Mouse (Mus musculus): ENCODE results near the gene Fndc3b. TPM values are rescaled to one million over a fixed set of nuclear protein-coding genes. Genes with fewer than 3 reads are reported as not detected.
A peak's percentile ranks its signal among the peaks of the same experiment; 100 is the strongest.

The Fndc3b gene
- polyA plus RNA-seq, 1 experiment from 2014 or later, result 12.8 TPM

- WGBS, result 82% methylated on average over 4 of the region's 4 CpGs
- no peak for DNase-seq (ENCODE audit: low spot score)
- Histone ChIP-seq H3K9ac (ENCODE audit: low read depth, low read length) (no peak overlapping the region), H3K4me2 (replicated peaks; ENCODE audit: low read depth, low read length) (no peak overlapping the region), H3K4me3 (ENCODE audit: low read depth, low read length) (no peak overlapping the region), H3K36me3 (ENCODE audit: control insufficient read depth, insufficient read depth, low read length) (no peaks in the 10 kb centered on the region), H3K27me3 (ENCODE audit: control insufficient read depth, insufficient read depth, low read length) (no peaks in the 10 kb centered on the region), H3K4me1 (replicated peaks; ENCODE audit: control insufficient read depth, insufficient read depth, low read length) (no peaks in the 10 kb centered on the region), H3K27ac (ENCODE audit: low read depth, low read length) (no peak overlapping the region), H3K9me3 (ENCODE audit: control insufficient read depth, low read length) (no peaks in the 10 kb centered on the region)
- ATAC-seq (ENCODE audit: low FRiP score), result no peak
Measured at GRCm38 (mm10) chr3:27667280-27667679, 43.8 kb downstream of the Fndc3b start.

- H3K4me1 ChIP-seq (replicated peaks; ENCODE audit: control insufficient read depth, insufficient read depth, low read length), result no peaks in the 10 kb centered on the region
- ATAC-seq (ENCODE audit: low FRiP score) (no peak), DNase-seq (ENCODE audit: low spot score) (no peak)
- 0% methylated on average over 1 of the region's 1 CpGs for WGBS
- H3K27me3 ChIP-seq (ENCODE audit: control insufficient read depth, insufficient read depth, low read length), result no peaks in the 10 kb centered on the region
- H3K36me3 ChIP-seq (ENCODE audit: control insufficient read depth, insufficient read depth, low read length), result no peaks in the 10 kb centered on the region
- H3K4me3 ChIP-seq (ENCODE audit: low read depth, low read length), result no peak overlapping the region
- H3K27ac ChIP-seq (ENCODE audit: low read depth, low read length), result no peak overlapping the region
- H3K9me3 ChIP-seq (ENCODE audit: control insufficient read depth, low read length), result no peaks in the 10 kb centered on the region
- no peak overlapping the region for H3K4me2 ChIP-seq (replicated peaks; ENCODE audit: low read depth, low read length)
- no peak overlapping the region for H3K9ac ChIP-seq (ENCODE audit: low read depth, low read length)
Measured at GRCm38 (mm10) chr3:27665338-27665737, 45.8 kb downstream of the Fndc3b start.

GRCm38 (mm10) chr3:27663221-27663620 is 47.9 kb downstream of the Fndc3b start:
- WGBS, result 81% methylated on average over 5 of the region's 5 CpGs
- no peaks in the 10 kb centered on the region for H3K9me3 ChIP-seq (ENCODE audit: control insufficient read depth, low read length)
- DNase-seq (ENCODE audit: low spot score), result no peak

DNA sequence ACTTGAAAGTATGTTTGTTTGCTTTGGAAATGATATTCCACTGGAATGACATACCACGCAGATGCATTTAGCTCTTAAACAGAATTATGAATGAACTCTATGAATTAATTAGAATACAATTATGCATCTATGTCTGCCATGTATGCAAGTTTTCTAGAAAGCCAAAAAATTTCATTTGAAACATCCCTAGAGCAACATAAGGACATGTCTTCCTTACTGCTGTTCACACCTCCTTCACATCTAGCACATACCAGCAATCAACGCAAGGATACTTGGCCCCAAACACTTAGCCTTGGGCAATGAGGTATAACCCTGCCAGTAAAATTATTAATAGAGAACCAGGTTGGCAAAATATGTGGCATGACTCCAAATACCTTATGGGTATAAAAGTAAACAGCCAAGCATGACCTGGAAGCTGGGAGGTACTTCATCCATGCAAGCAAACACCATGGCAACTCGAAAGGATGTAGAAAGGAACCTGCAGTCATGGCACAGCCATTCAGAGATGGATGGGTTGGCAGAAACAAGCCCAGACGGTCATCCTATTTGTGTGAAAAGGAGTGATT is 52.8 kb downstream of the Fndc3b start:
- no peak for DNase-seq (ENCODE audit: low spot score)

More at GRCm38 (mm10) chr3:27663221-27663620, 47.9 kb downstream of the Fndc3b start:
- ATAC-seq (ENCODE audit: low FRiP score), result no peak
- Histone ChIP-seq H3K4me2 (replicated peaks; ENCODE audit: low read depth, low read length) (no peak overlapping the region), H3K4me3 (ENCODE audit: low read depth, low read length) (no peak overlapping the region), H3K4me1 (replicated peaks; ENCODE audit: control insufficient read depth, insufficient read depth, low read length) (no peaks in the 10 kb centered on the region), H3K27ac (ENCODE audit: low read depth, low read length) (no peak overlapping the region), H3K27me3 (ENCODE audit: control insufficient read depth, insufficient read depth, low read length) (no peaks in the 10 kb centered on the region), H3K36me3 (ENCODE audit: control insufficient read depth, insufficient read depth, low read length) (no peaks in the 10 kb centered on the region), H3K9ac (ENCODE audit: low read depth, low read length) (no peak overlapping the region)

DNA sequence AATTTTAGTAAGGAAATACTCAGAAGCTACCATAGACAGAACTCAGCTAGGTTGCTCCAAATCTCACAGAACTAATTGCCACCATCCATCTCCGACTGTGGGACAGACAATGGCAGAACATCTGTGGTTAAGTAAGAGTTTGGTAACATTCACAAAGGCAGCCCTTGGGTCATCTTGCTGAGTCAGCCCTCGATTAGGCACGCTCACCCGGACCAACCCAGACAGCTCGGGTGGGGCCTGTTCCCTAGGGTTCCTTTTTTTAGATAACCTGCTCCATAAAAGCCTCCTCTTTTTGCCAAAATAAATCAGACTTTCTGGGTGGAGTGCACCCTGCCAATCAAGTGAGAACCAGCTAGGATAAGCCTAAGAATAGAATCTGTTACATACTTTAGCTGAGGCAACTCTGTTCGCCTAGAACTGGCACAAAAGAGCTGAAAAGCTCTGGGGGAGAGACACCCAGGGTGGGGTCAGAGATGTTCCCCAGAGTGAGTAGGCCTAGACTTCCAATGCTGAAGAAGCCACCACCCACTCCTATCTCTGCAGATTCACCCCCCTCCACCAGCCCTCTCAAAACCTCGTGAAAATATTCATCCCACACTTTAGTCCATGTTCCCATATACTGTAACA is 54.2 kb downstream of the Fndc3b start:
- ATAC-seq (ENCODE audit: low FRiP score) (peak; percentile 60; the same call in 1 of the 2 replicates), DNase-seq (ENCODE audit: low spot score) (peak; percentile 21)
- no peaks in the 10 kb centered on the region for H3K36me3 ChIP-seq (ENCODE audit: control insufficient read depth, insufficient read depth, low read length)
- no peak overlapping the region for H3K4me3 ChIP-seq (ENCODE audit: low read depth, low read length)
- H3K9me3 ChIP-seq (ENCODE audit: control insufficient read depth, low read length), result no peaks in the 10 kb centered on the region
- no peak overlapping the region for H3K4me2 ChIP-seq (replicated peaks; ENCODE audit: low read depth, low read length)
- H3K27me3 ChIP-seq (ENCODE audit: control insufficient read depth, insufficient read depth, low read length), result no peaks in the 10 kb centered on the region
- WGBS, result 39% methylated on average over 7 of the region's 7 CpGs
- H3K27ac ChIP-seq (ENCODE audit: low read depth, low read length), result no peak overlapping the region
- H3K4me1 ChIP-seq (replicated peaks; ENCODE audit: control insufficient read depth, insufficient read depth, low read length), result no peaks in the 10 kb centered on the region
- no peak overlapping the region for H3K9ac ChIP-seq (ENCODE audit: low read depth, low read length)

More for the DNA sequence above, 52.8 kb downstream of the Fndc3b start:
- Histone ChIP-seq H3K36me3 (ENCODE audit: control insufficient read depth, insufficient read depth, low read length) (no peaks in the 10 kb centered on the region), H3K9ac (ENCODE audit: low read depth, low read length) (no peak overlapping the region), H3K27me3 (ENCODE audit: control insufficient read depth, insufficient read depth, low read length) (no peaks in the 10 kb centered on the region), H3K4me2 (replicated peaks; ENCODE audit: low read depth, low read length) (no peak overlapping the region), H3K27ac (ENCODE audit: low read depth, low read length) (no peak overlapping the region), H3K4me3 (ENCODE audit: low read depth, low read length) (no peak overlapping the region), H3K9me3 (ENCODE audit: control insufficient read depth, low read length) (no peaks in the 10 kb centered on the region), H3K4me1 (replicated peaks; ENCODE audit: control insufficient read depth, insufficient read depth, low read length) (no peaks in the 10 kb centered on the region)
- ATAC-seq (ENCODE audit: low FRiP score), result no peak
- WGBS, result 83% methylated on average over 4 of the region's 4 CpGs

DNA sequence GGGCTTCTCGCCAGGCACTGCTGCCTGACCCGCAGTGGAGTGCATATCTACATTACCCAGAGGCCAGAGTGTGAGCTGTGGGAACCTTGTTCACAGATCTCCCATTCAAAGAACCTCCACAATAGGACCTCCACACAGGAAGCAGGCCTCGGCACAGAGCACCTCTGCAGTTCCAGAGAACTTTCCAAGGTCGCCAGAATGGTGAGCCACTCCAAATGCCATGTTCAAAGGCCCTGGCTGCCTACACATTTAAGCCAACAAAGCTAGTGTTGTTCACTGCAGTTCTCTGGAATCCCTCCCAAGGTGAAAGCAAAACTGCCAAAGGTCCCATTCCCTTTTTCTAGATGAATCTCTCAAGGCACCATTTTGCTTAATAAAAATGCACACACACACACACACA is 55.4 kb downstream of the Fndc3b start:
- Histone ChIP-seq H3K27me3 (ENCODE audit: control insufficient read depth, insufficient read depth, low read length) (no peaks in the 10 kb centered on the region), H3K4me2 (replicated peaks; ENCODE audit: low read depth, low read length) (no peak overlapping the region), H3K9me3 (ENCODE audit: control insufficient read depth, low read length) (no peaks in the 10 kb centered on the region), H3K36me3 (ENCODE audit: control insufficient read depth, insufficient read depth, low read length) (no peaks in the 10 kb centered on the region), H3K4me3 (ENCODE audit: low read depth, low read length) (no peak overlapping the region), H3K4me1 (replicated peaks; ENCODE audit: control insufficient read depth, insufficient read depth, low read length) (no peaks in the 10 kb centered on the region), H3K27ac (ENCODE audit: low read depth, low read length) (no peak overlapping the region), H3K9ac (ENCODE audit: low read depth, low read length) (no peak overlapping the region)
- ATAC-seq (ENCODE audit: low FRiP score) (no peak), DNase-seq (ENCODE audit: low spot score) (no peak)
- WGBS, result 71% methylated on average over 4 of the region's 4 CpGs

GRCm38 (mm10) chr3:27655042-27655441 is 56.1 kb downstream of the Fndc3b start:
- Histone ChIP-seq H3K4me2 (replicated peaks; ENCODE audit: low read depth, low read length) (no peak overlapping the region), H3K27ac (ENCODE audit: low read depth, low read length) (no peak overlapping the region), H3K27me3 (ENCODE audit: control insufficient read depth, insufficient read depth, low read length) (no peaks in the 10 kb centered on the region), H3K36me3 (ENCODE audit: control insufficient read depth, insufficient read depth, low read length) (no peaks in the 10 kb centered on the region), H3K4me3 (ENCODE audit: low read depth, low read length) (no peak overlapping the region), H3K9me3 (ENCODE audit: control insufficient read depth, low read length) (no peaks in the 10 kb centered on the region), H3K4me1 (replicated peaks; ENCODE audit: control insufficient read depth, insufficient read depth, low read length) (no peaks in the 10 kb centered on the region), H3K9ac (ENCODE audit: low read depth, low read length) (no peak overlapping the region)
- DNase-seq (ENCODE audit: low spot score) (no peak), ATAC-seq (ENCODE audit: low FRiP score) (no peak)
- WGBS, result 91% methylated on average over 11 of the region's 11 CpGs

GRCm38 (mm10) chr3:27652451-27653011 is 58.6 kb downstream of the Fndc3b start:
- Histone ChIP-seq H3K27me3 (ENCODE audit: control insufficient read depth, insufficient read depth, low read length) (no peaks in the 10 kb centered on the region), H3K4me2 (replicated peaks; ENCODE audit: low read depth, low read length) (no peak overlapping the region), H3K4me1 (replicated peaks; ENCODE audit: control insufficient read depth, insufficient read depth, low read length) (no peaks in the 10 kb centered on the region), H3K4me3 (ENCODE audit: low read depth, low read length) (no peak overlapping the region), H3K9ac (ENCODE audit: low read depth, low read length) (no peak overlapping the region), H3K27ac (ENCODE audit: low read depth, low read length) (no peak overlapping the region), H3K9me3 (ENCODE audit: control insufficient read depth, low read length) (no peaks in the 10 kb centered on the region), H3K36me3 (ENCODE audit: control insufficient read depth, insufficient read depth, low read length) (no peaks in the 10 kb centered on the region)
- no peak for DNase-seq (ENCODE audit: low spot score)
- no peak for ATAC-seq (ENCODE audit: low FRiP score)
- WGBS, result 84% methylated on average over 9 of the region's 9 CpGs

DNA sequence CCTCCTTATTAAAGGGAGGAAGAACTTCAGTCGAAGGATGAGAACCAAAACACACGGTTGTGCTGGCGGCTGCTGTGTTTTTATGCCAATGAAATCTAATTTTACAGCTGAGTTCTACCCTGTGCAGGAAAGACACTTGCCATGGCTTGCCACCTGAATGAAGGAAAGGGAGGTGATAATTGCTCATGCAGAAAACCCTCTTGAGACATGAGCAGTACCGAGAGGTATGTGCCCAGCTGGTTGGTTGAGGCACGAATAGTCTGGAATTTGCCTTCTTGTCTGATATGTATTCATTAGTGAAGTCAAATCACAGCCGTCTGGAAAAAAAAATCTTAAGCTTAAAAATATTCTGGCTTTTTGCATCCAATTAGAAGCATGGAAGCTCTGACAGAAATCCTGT is 59.4 kb downstream of the Fndc3b start:
- Histone ChIP-seq H3K4me2 (replicated peaks; ENCODE audit: low read depth, low read length) (no peak overlapping the region), H3K4me3 (ENCODE audit: low read depth, low read length) (no peak overlapping the region), H3K4me1 (replicated peaks; ENCODE audit: control insufficient read depth, insufficient read depth, low read length) (no peaks in the 10 kb centered on the region), H3K36me3 (ENCODE audit: control insufficient read depth, insufficient read depth, low read length) (no peaks in the 10 kb centered on the region), H3K27ac (ENCODE audit: low read depth, low read length) (no peak overlapping the region), H3K27me3 (ENCODE audit: control insufficient read depth, insufficient read depth, low read length) (no peaks in the 10 kb centered on the region), H3K9me3 (ENCODE audit: control insufficient read depth, low read length) (no peaks in the 10 kb centered on the region), H3K9ac (ENCODE audit: low read depth, low read length) (no peak overlapping the region)
- WGBS, result 73% methylated on average over 6 of the region's 6 CpGs
- no peak for DNase-seq (ENCODE audit: low spot score)
- no peak for ATAC-seq (ENCODE audit: low FRiP score)

Measured in hindbrain, embryonic 11.5 days (tissue).